Mouse (Mus musculus) MN1 (cell line): ENCODE measurements around the gene Blcap.
"Not testable (repeated sequence)": the region's sequence is repeated elsewhere in the genome, so short reads cannot be mapped to it uniquely, and the experiment has no call there.

ENCODE experiments used
- DNase-seq: peaks from one replicate; pipeline ENCODE4 v3.0.0-alpha.2; 2016; ENCODE audit warnings: low spot score

The Blcap gene

DNA sequence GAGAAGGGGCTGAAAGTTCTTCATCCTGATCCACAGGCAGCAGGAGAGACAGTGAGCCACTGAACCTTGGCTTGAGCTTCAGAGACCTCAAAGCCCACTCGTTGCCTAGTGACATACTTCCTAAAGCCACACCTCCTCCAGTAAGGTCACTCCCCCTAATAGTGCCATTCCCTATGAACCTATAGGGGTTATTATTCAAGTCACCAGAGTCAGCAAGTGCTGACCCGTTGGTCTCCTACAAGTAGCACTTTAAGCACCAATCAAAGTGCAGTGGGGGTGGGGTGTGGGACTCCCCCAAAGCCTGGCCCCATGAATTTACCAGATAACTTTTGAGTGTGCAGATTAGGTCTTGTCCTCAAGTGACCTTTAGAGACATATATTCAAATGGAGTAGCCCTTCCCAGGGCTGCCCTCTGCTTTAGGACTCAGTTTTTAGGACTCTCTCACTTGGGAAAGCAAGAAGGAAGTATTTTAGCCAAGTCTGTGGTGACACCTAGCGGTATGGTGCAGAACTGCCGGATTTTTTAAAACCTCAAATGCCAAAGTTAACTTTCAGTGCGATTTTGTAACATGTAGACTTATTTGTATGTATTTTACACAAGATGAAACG is at the start of gene Blcap:
Gene Blcap (minus strand): TSS at position 51 of the 609 bp plus-strand sequence.
- peak; percentile 88 for DNase-seq

- no peak for DNase-seq
These were observed 47.3 kb upstream of the Blcap start for GRCm38 (mm10) chr2:157618393-157618792.

- no peak for DNase-seq
These were observed 42.9 kb upstream of the Blcap start for GRCm38 (mm10) chr2:157613997-157614396.

DNA sequence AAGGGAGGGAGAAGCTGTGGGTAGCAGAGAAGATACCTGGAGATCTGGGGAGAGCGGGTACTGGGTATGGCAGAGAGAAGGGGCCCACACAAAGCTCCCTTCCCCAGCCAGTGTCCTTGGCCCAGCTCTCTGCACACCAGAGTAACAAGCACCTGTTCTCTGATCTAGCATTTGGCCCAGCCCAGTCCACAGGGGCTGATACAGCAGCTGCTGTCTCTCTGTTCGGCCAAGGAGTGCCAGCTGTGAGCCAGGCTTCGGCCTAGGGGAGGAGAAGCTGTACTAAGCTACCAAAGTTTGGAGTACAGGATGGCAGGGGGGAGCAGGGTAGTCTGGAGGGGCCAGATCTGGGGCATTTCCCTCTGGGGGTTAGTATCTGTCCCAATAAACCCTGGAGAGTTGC is 40.7 kb upstream of the Blcap start:
- DNase-seq, result no peak

- DNase-seq, result no peak
These were observed 36.6 kb upstream of the Blcap start for GRCm38 (mm10) chr2:157607542-157608236.

DNA sequence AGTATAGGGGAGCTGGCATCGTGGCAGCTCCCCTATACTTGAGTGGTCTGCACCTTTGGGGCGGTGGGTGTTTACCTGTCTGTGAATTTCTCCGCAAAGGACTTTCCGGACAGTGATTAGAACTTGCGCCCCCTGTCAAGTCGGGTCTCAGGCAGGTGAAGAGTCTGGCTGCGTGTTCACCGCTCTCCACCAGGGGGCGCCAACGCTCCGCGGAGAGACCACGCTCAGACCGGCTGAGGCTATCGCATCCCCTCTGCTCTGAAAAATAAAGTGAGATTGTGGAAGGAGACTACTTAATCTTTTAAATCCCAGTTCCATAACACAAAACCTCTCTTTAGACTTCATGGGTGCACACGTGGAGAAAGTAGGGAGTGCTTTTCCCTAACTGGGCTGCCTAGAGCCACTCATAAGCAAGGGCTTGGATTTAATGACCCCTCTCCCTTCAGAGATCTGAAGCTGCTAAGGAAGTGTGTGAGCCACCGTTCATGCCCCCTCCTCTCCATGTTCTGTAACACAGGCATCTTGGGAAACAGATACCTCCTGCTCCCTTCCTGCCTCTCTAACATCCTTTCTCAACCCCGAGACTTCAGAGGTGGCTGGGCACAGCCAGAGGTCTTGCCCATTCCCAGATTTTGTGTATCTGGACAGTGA is 34.1 kb upstream of the Blcap start:
- DNase-seq, result peak; percentile 86

DNA sequence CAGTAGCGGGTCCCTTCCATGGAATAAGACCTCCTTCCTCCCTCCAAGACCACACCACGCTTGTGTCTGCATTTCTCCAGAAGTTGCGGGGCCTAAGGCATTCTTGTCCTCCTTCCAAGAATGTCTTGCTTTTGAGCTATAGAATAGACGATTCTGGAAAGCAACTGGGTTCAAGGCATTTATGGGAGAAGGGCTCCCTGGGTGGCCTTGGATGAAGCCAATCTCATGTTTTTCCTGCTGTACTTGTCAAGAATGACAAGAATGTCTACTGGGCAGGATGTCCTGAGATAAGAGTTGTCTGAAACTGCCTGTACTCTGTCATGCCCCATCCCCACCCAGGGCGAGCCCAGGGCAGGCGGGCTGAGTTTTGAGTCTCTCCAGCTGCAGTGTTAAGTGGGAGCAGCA is 30.4 kb upstream of the Blcap start:
- no peak for DNase-seq

DNA sequence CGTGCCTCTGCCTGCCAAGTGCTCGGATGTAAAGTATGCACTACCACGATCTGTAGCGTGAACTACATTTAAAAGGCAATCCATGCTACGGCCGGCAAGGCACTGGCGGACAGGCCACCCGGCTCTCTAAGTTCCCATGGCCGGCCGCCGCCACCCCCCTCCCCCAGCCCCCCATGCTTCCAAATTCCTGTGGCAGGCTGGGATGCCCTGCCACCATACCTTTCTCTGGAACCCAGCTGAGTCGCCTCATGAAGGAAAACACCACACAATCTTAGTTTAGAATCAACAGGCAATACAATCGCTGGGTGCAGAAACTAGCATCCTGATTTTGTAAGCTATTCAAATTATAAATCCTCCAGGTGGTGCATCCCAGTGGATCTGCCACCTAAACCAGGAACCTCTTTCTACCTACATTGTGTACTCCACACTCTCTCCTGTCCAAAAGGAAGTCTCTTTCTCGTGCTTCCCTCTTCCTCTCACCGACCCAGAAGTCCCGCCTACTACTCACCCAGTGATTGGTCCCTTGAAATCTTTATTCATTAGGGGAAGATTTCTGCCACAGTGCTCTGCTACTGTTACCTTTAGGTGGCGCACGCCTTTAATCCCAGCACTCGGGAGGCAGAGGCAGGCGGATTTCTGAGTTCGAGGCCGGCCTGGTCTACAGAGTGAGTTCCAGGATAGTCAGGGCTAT is 25.9 kb upstream of the Blcap start:
- DNase-seq, result no peak

GRCm38 (mm10) chr2:157585351-157585750 is 14.3 kb upstream of the Blcap start:
- not testable (repeated sequence) for DNase-seq

- DNase-seq, result peak; percentile 55
These were observed 1.7 kb upstream of the Blcap start for GRCm38 (mm10) chr2:157572786-157573185.

- no peak for DNase-seq
These were observed 1.1 kb downstream of the Blcap start for GRCm38 (mm10) chr2:157569796-157570485.

DNA sequence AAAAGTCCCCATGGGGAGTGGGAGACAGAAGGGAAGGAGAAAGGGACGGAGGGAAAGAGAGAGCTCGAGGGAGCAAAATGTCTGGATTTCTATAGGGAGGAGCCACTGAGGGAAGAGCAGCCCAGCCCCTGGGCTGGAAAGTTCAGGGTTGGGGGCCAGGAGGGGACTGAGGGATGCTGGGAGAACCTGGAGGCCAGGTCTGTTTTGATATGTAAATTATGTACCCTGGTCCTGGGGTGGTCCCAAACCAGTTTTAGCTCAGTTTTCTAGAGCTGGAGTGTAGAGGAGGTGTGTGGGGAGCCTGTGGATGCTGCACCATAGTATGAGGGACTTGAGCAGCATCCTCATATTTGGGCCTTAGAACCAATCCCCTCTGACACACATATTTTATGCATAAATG is 2.2 kb downstream of the Blcap start:
- DNase-seq, result no peak

- peak; percentile 62 for DNase-seq
These were observed 3.7 kb downstream of the Blcap start for GRCm38 (mm10) chr2:157567235-157567961.

- DNase-seq, result peak; percentile 93
These were observed 4.7 kb downstream of the Blcap start for GRCm38 (mm10) chr2:157566260-157566952.

- DNase-seq, result no peak
These were observed 5.2 kb downstream of the Blcap start for GRCm38 (mm10) chr2:157565898-157566259.

DNA sequence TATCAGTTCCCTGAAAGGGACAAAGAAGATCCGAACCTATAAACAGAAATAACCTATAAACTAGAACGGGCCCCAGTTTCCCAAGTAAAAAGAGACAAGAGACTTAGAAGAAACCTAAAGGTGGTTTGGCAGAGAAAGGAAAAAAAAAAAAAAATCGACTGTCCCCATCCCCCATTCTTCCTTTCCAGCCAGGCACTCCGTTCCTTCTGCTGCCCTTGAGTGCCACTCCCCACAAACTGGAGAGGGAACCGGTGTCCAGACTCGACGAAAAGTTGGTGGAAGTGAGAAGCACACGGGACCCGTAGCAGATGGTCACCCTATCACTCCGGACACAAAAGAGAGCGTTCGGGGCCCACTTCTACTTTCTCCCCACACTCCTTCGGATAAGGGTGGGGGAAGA is 5.6 kb downstream of the Blcap start:
- peak; percentile 64 for DNase-seq

DNA sequence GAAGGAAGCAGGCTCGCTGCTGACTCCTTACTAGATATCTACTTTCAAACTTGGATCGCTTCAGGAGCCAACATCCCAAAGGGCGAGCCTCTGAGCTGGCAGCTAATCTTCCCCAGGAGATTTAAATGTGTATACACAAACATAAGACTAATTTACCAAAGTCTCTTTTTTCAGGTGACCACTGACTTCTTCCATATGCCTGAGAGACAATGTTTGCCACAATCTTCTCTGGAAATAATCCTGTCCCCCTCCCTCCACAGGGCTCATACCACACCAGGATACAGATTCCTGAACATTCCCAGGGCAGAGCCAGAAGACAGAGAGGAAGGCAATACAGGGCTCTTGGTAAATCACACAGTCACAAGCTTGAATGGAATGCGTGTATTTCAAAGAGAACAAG is 6.4 kb downstream of the Blcap start:
- DNase-seq, result no peak

DNA sequence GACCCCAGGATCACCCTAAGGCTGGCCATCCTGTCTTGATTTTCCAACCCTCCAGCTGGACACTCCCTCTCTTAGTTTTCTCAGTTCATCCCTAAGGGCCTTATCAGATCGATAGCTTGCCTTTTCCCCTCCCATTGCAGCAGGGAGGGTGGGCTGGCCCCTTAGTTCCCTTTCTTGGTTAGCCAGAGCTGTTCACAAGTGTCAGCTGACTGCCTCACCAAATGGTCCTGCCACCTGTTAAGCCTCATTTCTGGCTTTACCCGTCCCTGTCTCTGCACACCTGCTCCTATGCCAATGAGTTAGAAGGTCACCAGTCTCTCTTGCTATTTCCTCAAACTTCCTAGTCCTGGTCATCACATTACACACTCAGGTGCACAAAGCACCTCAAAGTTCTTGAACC is 8.0 kb downstream of the Blcap start:
- DNase-seq, result no peak

- DNase-seq, result no peak
These were observed 9.8 kb downstream of the Blcap start for GRCm38 (mm10) chr2:157561165-157561836.

DNA sequence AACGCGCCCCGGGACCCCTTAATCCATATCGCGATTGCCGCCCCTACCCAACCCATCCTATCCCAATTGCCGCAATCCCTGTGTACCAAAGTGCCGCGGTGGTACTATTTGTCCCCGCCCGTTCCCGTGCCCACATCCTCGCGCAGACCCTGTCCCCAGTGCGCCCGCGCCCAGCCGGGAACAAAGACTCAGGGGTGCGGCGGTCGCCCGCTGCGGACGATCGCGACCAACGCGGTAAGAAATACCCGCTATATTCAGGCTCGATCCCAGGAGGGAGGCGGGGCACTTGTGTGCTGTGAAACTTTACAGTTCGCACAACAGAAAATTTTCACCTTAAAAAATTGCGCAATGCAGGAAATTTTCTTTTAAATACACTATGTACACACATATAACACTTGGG is 10.8 kb downstream of the Blcap start:
- peak; percentile 46 for DNase-seq
